Mouse (Mus musculus): Measurements from ENCODE around the gene Mr1. TPM values are rescaled to one million over a fixed set of nuclear protein-coding genes. Genes with fewer than 3 reads are reported as not detected.

The Mr1 gene
- polyA plus RNA-seq (2012; rRNA removed) = 0.47 and 0.66 TPM in 2 replicates

GRCm38 (mm10) chr1:155146572-155146980 lies at the start of gene Mr1:
Gene Mr1, minus strand, starts transcription at chr1:155146814.
- Histone ChIP-seq H3K27me3 (ENCODE audit: control insufficient read depth, insufficient read depth, low read length) (no peaks in the 10 kb centered on the region), H3K4me1 (ENCODE audit: control insufficient read depth, insufficient read depth, insufficient read length, low read length) (no peaks in the 10 kb centered on the region), H3K36me3 (ENCODE audit: control insufficient read depth, insufficient read depth, low read length) (no peaks in the 10 kb centered on the region), H3K27ac (ENCODE audit: insufficient read depth, low read depth, low read length) (peak within 1 kb of the TSS; percentile 39), H3K4me3 (ENCODE audit: low read depth, low read length) (peak within 1 kb of the TSS; percentile 53)
- WGBS = 14% methylated on average over 8 of the region's 8 CpGs
- TF ChIP-seq POLR2A (IDR thresholded peaks at IDR 0.05; ENCODE audit: low read depth, low read length) = no peak
- no peak for TF ChIP-seq CTCF (IDR thresholded peaks at IDR 0.05; ENCODE audit: extremely low read depth, insufficient read length, insufficient replicate concordance, low read depth, low read length)

GRCm38 (mm10) chr1:155192805-155193368 lies 46.3 kb upstream of the Mr1 start:
- no peak overlapping the region for H3K4me3 ChIP-seq (ENCODE audit: low read depth, low read length)
- H3K27me3 ChIP-seq (ENCODE audit: control insufficient read depth, insufficient read depth, low read length) = no peaks in the 10 kb centered on the region
- 79% methylated on average over 15 of the region's 15 CpGs for WGBS
- H3K36me3 ChIP-seq (ENCODE audit: control insufficient read depth, insufficient read depth, low read length) = peaks cover 19% of the 10 kb centered on the region
- no peak for TF ChIP-seq CTCF (IDR thresholded peaks at IDR 0.05; ENCODE audit: extremely low read depth, insufficient read length, insufficient replicate concordance, low read depth, low read length)
- no peak for TF ChIP-seq POLR2A (IDR thresholded peaks at IDR 0.05; ENCODE audit: low read depth, low read length)
- no peak overlapping the region for H3K27ac ChIP-seq (ENCODE audit: insufficient read depth, low read depth, low read length)
- H3K4me1 ChIP-seq (ENCODE audit: control insufficient read depth, insufficient read depth, insufficient read length, low read length) = no peaks in the 10 kb centered on the region

- 60% methylated on average over 2 of the region's 2 CpGs for whole genome bisulfite sequencing
Measured at GRCm38 (mm10) chr1:155191671-155192070, 45.1 kb upstream of the Mr1 start.

GRCm38 (mm10) chr1:155191219-155191618 lies 44.6 kb upstream of the Mr1 start:
- WGBS = 82% methylated on average over 8 of the region's 8 CpGs
- no peak overlapping the region for H3K4me3 ChIP-seq (ENCODE audit: low read depth, low read length)
- H3K4me1 ChIP-seq (ENCODE audit: control insufficient read depth, insufficient read depth, insufficient read length, low read length) = no peaks in the 10 kb centered on the region
- H3K27ac ChIP-seq (ENCODE audit: insufficient read depth, low read depth, low read length) = no peak overlapping the region
- no peak for TF ChIP-seq POLR2A (IDR thresholded peaks at IDR 0.05; ENCODE audit: low read depth, low read length)
- no peak for TF ChIP-seq CTCF (IDR thresholded peaks at IDR 0.05; ENCODE audit: extremely low read depth, insufficient read length, insufficient replicate concordance, low read depth, low read length)
- no peaks in the 10 kb centered on the region for H3K27me3 ChIP-seq (ENCODE audit: control insufficient read depth, insufficient read depth, low read length)
- H3K36me3 ChIP-seq (ENCODE audit: control insufficient read depth, insufficient read depth, low read length) = peaks cover 23% of the 10 kb centered on the region

More at GRCm38 (mm10) chr1:155191671-155192070, 45.1 kb upstream of the Mr1 start:
- no peak overlapping the region for H3K27ac ChIP-seq (ENCODE audit: insufficient read depth, low read depth, low read length)
- no peak for TF ChIP-seq CTCF (IDR thresholded peaks at IDR 0.05; ENCODE audit: extremely low read depth, insufficient read length, insufficient replicate concordance, low read depth, low read length)
- no peak for TF ChIP-seq POLR2A (IDR thresholded peaks at IDR 0.05; ENCODE audit: low read depth, low read length)
- peaks cover 23% of the 10 kb centered on the region for H3K36me3 ChIP-seq (ENCODE audit: control insufficient read depth, insufficient read depth, low read length)
- H3K4me3 ChIP-seq (ENCODE audit: low read depth, low read length) = no peak overlapping the region
- H3K27me3 ChIP-seq (ENCODE audit: control insufficient read depth, insufficient read depth, low read length) = no peaks in the 10 kb centered on the region
- no peaks in the 10 kb centered on the region for H3K4me1 ChIP-seq (ENCODE audit: control insufficient read depth, insufficient read depth, insufficient read length, low read length)

GRCm38 (mm10) chr1:155188656-155189055 lies 42.0 kb upstream of the Mr1 start:
- WGBS = 93% methylated on average over 4 of the region's 4 CpGs
- no peak for TF ChIP-seq CTCF (IDR thresholded peaks at IDR 0.05; ENCODE audit: extremely low read depth, insufficient read length, insufficient replicate concordance, low read depth, low read length)
- no peak for TF ChIP-seq POLR2A (IDR thresholded peaks at IDR 0.05; ENCODE audit: low read depth, low read length)
- Histone ChIP-seq H3K27me3 (ENCODE audit: control insufficient read depth, insufficient read depth, low read length) (no peaks in the 10 kb centered on the region), H3K27ac (ENCODE audit: insufficient read depth, low read depth, low read length) (no peak overlapping the region), H3K4me1 (ENCODE audit: control insufficient read depth, insufficient read depth, insufficient read length, low read length) (no peaks in the 10 kb centered on the region), H3K36me3 (ENCODE audit: control insufficient read depth, insufficient read depth, low read length) (peaks cover 20% of the 10 kb centered on the region), H3K4me3 (ENCODE audit: low read depth, low read length) (no peak overlapping the region)

- WGBS = 87% methylated on average over 3 of the region's 3 CpGs
- Histone ChIP-seq H3K27me3 (ENCODE audit: control insufficient read depth, insufficient read depth, low read length) (no peaks in the 10 kb centered on the region), H3K36me3 (ENCODE audit: control insufficient read depth, insufficient read depth, low read length) (peaks cover 19% of the 10 kb centered on the region), H3K4me1 (ENCODE audit: control insufficient read depth, insufficient read depth, insufficient read length, low read length) (no peaks in the 10 kb centered on the region), H3K27ac (ENCODE audit: insufficient read depth, low read depth, low read length) (no peak overlapping the region), H3K4me3 (ENCODE audit: low read depth, low read length) (no peak overlapping the region)
- TF ChIP-seq CTCF (IDR thresholded peaks at IDR 0.05; ENCODE audit: extremely low read depth, insufficient read length, insufficient replicate concordance, low read depth, low read length) (no peak), POLR2A (IDR thresholded peaks at IDR 0.05; ENCODE audit: low read depth, low read length) (no peak)
Measured at GRCm38 (mm10) chr1:155184191-155184590, 37.6 kb upstream of the Mr1 start.

- WGBS = 85% methylated on average over 2 of the region's 2 CpGs
- no peak for TF ChIP-seq CTCF (IDR thresholded peaks at IDR 0.05; ENCODE audit: extremely low read depth, insufficient read length, insufficient replicate concordance, low read depth, low read length)
- no peak for TF ChIP-seq POLR2A (IDR thresholded peaks at IDR 0.05; ENCODE audit: low read depth, low read length)
Measured at GRCm38 (mm10) chr1:155178192-155178924, 31.7 kb upstream of the Mr1 start.

More at GRCm38 (mm10) chr1:155178192-155178924, 31.7 kb upstream of the Mr1 start:
- Histone ChIP-seq H3K4me1 (ENCODE audit: control insufficient read depth, insufficient read depth, insufficient read length, low read length) (no peaks in the 10 kb centered on the region), H3K36me3 (ENCODE audit: control insufficient read depth, insufficient read depth, low read length) (peaks cover 12% of the 10 kb centered on the region; the same call in 1 of the 2 replicates), H3K4me3 (ENCODE audit: low read depth, low read length) (no peak overlapping the region), H3K27ac (ENCODE audit: insufficient read depth, low read depth, low read length) (no peak overlapping the region), H3K27me3 (ENCODE audit: control insufficient read depth, insufficient read depth, low read length) (no peaks in the 10 kb centered on the region)

Measured in small intestine, adult 2 months (tissue).